Mouse (Mus musculus): ENCODE data around the gene Zic2. TPM values are rescaled to one million over a fixed set of nuclear protein-coding genes. Genes with fewer than 3 reads are reported as not detected.
A peak's percentile ranks its signal among the peaks of the same experiment; 100 is the strongest.

Zic2 gene
- polyA plus RNA-seq, 1 experiment from 2014 or later = not detected

GRCm38 (mm10) chr14:122472647-122473046 lies 2.6 kb upstream of the Zic2 start:
- ATAC-seq (ENCODE audit: low read depth) = no peak
- 2% methylated on average over 5 of the region's 5 CpGs for WGBS (ENCODE audit: insufficient replicate concordance)
- Histone ChIP-seq H3K4me2 (ENCODE audit: low read depth, low read length) (no peak overlapping the region), H3K4me1 (ENCODE audit: control insufficient read depth, low read depth, low read length) (peaks cover 10% of the 10 kb centered on the region), H3K9me3 (replicated peaks; ENCODE audit: control insufficient read depth, low read length) (no peaks in the 10 kb centered on the region), H3K36me3 (ENCODE audit: control insufficient read depth, insufficient read depth) (no peaks in the 10 kb centered on the region), H3K9ac (ENCODE audit: low read depth, low read length) (no peak overlapping the region), H3K4me3 (ENCODE audit: low read depth, low read length) (no peak overlapping the region), H3K27ac (ENCODE audit: low read length) (no peak overlapping the region), H3K27me3 (ENCODE audit: control insufficient read depth, insufficient read depth, low read depth, low read length) (peaks cover 98% of the 10 kb centered on the region)

- H3K4me3 ChIP-seq (ENCODE audit: low read depth, low read length) = no peak overlapping the region
- no peak overlapping the region for H3K4me2 ChIP-seq (ENCODE audit: low read depth, low read length)
- no peak for ATAC-seq (ENCODE audit: low read depth)
- WGBS (ENCODE audit: insufficient replicate concordance) = 2% methylated on average over 17 of the region's 17 CpGs
- peaks cover 10% of the 10 kb centered on the region for H3K4me1 ChIP-seq (ENCODE audit: control insufficient read depth, low read depth, low read length)
- H3K9me3 ChIP-seq (replicated peaks; ENCODE audit: control insufficient read depth, low read length) = no peaks in the 10 kb centered on the region
- H3K36me3 ChIP-seq (ENCODE audit: control insufficient read depth, insufficient read depth) = no peaks in the 10 kb centered on the region
- peaks cover 98% of the 10 kb centered on the region for H3K27me3 ChIP-seq (ENCODE audit: control insufficient read depth, insufficient read depth, low read depth, low read length)
- no peak overlapping the region for H3K9ac ChIP-seq (ENCODE audit: low read depth, low read length)
- H3K27ac ChIP-seq (ENCODE audit: low read length) = no peak overlapping the region
Observed at GRCm38 (mm10) chr14:122473211-122473751, 2.0 kb upstream of the Zic2 start.

GRCm38 (mm10) chr14:122474041-122474890 lies 969 bp upstream of the Zic2 start:
- Histone ChIP-seq H3K9me3 (replicated peaks; ENCODE audit: control insufficient read depth, low read length) (no peaks in the 10 kb centered on the region), H3K4me1 (ENCODE audit: control insufficient read depth, low read depth, low read length) (peaks cover 10% of the 10 kb centered on the region), H3K4me2 (ENCODE audit: low read depth, low read length) (peak overlapping the region; percentile 57; the same call in 1 of the 2 replicates), H3K4me3 (ENCODE audit: low read depth, low read length) (peak overlapping the region; percentile 27; the same call in 1 of the 2 replicates), H3K36me3 (ENCODE audit: control insufficient read depth, insufficient read depth) (no peaks in the 10 kb centered on the region), H3K9ac (ENCODE audit: low read depth, low read length) (no peak overlapping the region), H3K27ac (ENCODE audit: low read length) (no peak overlapping the region), H3K27me3 (ENCODE audit: control insufficient read depth, insufficient read depth, low read depth, low read length) (peaks cover 98% of the 10 kb centered on the region)
- WGBS (ENCODE audit: insufficient replicate concordance) = under 1% methylated on average over 56 of the region's 57 CpGs
- no peak for ATAC-seq (ENCODE audit: low read depth)

GRCm38 (mm10) chr14:122475557-122476040 lies 364 bp downstream of the Zic2 start:
- Histone ChIP-seq H3K4me1 (ENCODE audit: control insufficient read depth, low read depth, low read length) (peaks cover 10% of the 10 kb centered on the region), H3K4me2 (ENCODE audit: low read depth, low read length) (peak overlapping the region; percentile 57), H3K4me3 (ENCODE audit: low read depth, low read length) (peak overlapping the region; percentile 43), H3K36me3 (ENCODE audit: control insufficient read depth, insufficient read depth) (no peaks in the 10 kb centered on the region), H3K9me3 (replicated peaks; ENCODE audit: control insufficient read depth, low read length) (no peaks in the 10 kb centered on the region), H3K9ac (ENCODE audit: low read depth, low read length) (no peak overlapping the region), H3K27me3 (ENCODE audit: control insufficient read depth, insufficient read depth, low read depth, low read length) (peaks cover 97% of the 10 kb centered on the region), H3K27ac (ENCODE audit: low read length) (no peak overlapping the region)
- WGBS (ENCODE audit: insufficient replicate concordance) = 1% methylated on average over 65 of the region's 65 CpGs
- no peak for ATAC-seq (ENCODE audit: low read depth)

GRCm38 (mm10) chr14:122476041-122476821 lies 996 bp downstream of the Zic2 start:
- 2% methylated on average over 62 of the region's 62 CpGs for WGBS (ENCODE audit: insufficient replicate concordance)
- ATAC-seq (ENCODE audit: low read depth) = no peak
- H3K4me1 ChIP-seq (ENCODE audit: control insufficient read depth, low read depth, low read length) = peaks cover 10% of the 10 kb centered on the region
- H3K4me3 ChIP-seq (ENCODE audit: low read depth, low read length) = peak overlapping the region; percentile 43
- no peak overlapping the region for H3K9ac ChIP-seq (ENCODE audit: low read depth, low read length)
- H3K9me3 ChIP-seq (replicated peaks; ENCODE audit: control insufficient read depth, low read length) = no peaks in the 10 kb centered on the region
- no peaks in the 10 kb centered on the region for H3K36me3 ChIP-seq (ENCODE audit: control insufficient read depth, insufficient read depth)
- peaks cover 98% of the 10 kb centered on the region for H3K27me3 ChIP-seq (ENCODE audit: control insufficient read depth, insufficient read depth, low read depth, low read length)
- H3K4me2 ChIP-seq (ENCODE audit: low read depth, low read length) = peak overlapping the region; percentile 57; the same call in 1 of the 2 replicates
- no peak overlapping the region for H3K27ac ChIP-seq (ENCODE audit: low read length)

GRCm38 (mm10) chr14:122476822-122477215 lies 1.6 kb downstream of the Zic2 start:
- Histone ChIP-seq H3K27me3 (ENCODE audit: control insufficient read depth, insufficient read depth, low read depth, low read length) (peaks cover 98% of the 10 kb centered on the region), H3K4me1 (ENCODE audit: control insufficient read depth, low read depth, low read length) (peaks cover 10% of the 10 kb centered on the region), H3K27ac (ENCODE audit: low read length) (no peak overlapping the region), H3K9me3 (replicated peaks; ENCODE audit: control insufficient read depth, low read length) (no peaks in the 10 kb centered on the region), H3K9ac (ENCODE audit: low read depth, low read length) (no peak overlapping the region), H3K4me2 (ENCODE audit: low read depth, low read length) (no peak overlapping the region), H3K4me3 (ENCODE audit: low read depth, low read length) (no peak overlapping the region), H3K36me3 (ENCODE audit: control insufficient read depth, insufficient read depth) (no peaks in the 10 kb centered on the region)
- WGBS (ENCODE audit: insufficient replicate concordance) = 3% methylated on average over 18 of the region's 18 CpGs
- ATAC-seq (ENCODE audit: low read depth) = no peak

GRCm38 (mm10) chr14:122477261-122477671 lies 2.0 kb downstream of the Zic2 start:
- H3K27me3 ChIP-seq (ENCODE audit: control insufficient read depth, insufficient read depth, low read depth, low read length) = peaks cover 98% of the 10 kb centered on the region
- no peaks in the 10 kb centered on the region for H3K9me3 ChIP-seq (replicated peaks; ENCODE audit: control insufficient read depth, low read length)
- no peak overlapping the region for H3K4me3 ChIP-seq (ENCODE audit: low read depth, low read length)
- H3K4me1 ChIP-seq (ENCODE audit: control insufficient read depth, low read depth, low read length) = peaks cover 10% of the 10 kb centered on the region
- no peak overlapping the region for H3K9ac ChIP-seq (ENCODE audit: low read depth, low read length)
- H3K36me3 ChIP-seq (ENCODE audit: control insufficient read depth, insufficient read depth) = no peaks in the 10 kb centered on the region
- 1% methylated on average over 20 of the region's 20 CpGs for WGBS (ENCODE audit: insufficient replicate concordance)
- no peak overlapping the region for H3K4me2 ChIP-seq (ENCODE audit: low read depth, low read length)
- ATAC-seq (ENCODE audit: low read depth) = no peak
- H3K27ac ChIP-seq (ENCODE audit: low read length) = no peak overlapping the region

GRCm38 (mm10) chr14:122477971-122478573 lies 2.8 kb downstream of the Zic2 start:
- peaks cover 10% of the 10 kb centered on the region for H3K4me1 ChIP-seq (ENCODE audit: control insufficient read depth, low read depth, low read length)
- H3K4me2 ChIP-seq (ENCODE audit: low read depth, low read length) = no peak overlapping the region
- H3K27me3 ChIP-seq (ENCODE audit: control insufficient read depth, insufficient read depth, low read depth, low read length) = peaks cover 98% of the 10 kb centered on the region
- no peak for ATAC-seq (ENCODE audit: low read depth)
- no peaks in the 10 kb centered on the region for H3K36me3 ChIP-seq (ENCODE audit: control insufficient read depth, insufficient read depth)
- H3K27ac ChIP-seq (ENCODE audit: low read length) = no peak overlapping the region
- H3K4me3 ChIP-seq (ENCODE audit: low read depth, low read length) = no peak overlapping the region
- H3K9me3 ChIP-seq (replicated peaks; ENCODE audit: control insufficient read depth, low read length) = no peaks in the 10 kb centered on the region
- H3K9ac ChIP-seq (ENCODE audit: low read depth, low read length) = no peak overlapping the region
- WGBS (ENCODE audit: insufficient replicate concordance) = 2% methylated on average over 9 of the region's 9 CpGs
